Mouse (Mus musculus) midbrain, embryonic 16.5 days (tissue): ENCODE results near the gene Atp5s. TPM values are rescaled to one million over a fixed set of nuclear protein-coding genes. Genes with fewer than 3 reads are reported as not detected.

Experiments
- ATAC-seq: fragments of 200-750 bp; cut with Nextera tagmentation; 2 replicates; pipeline ENCODE4 v1.8.0; 2017; ENCODE audit warnings: moderate TSS enrichment
- H3K27ac ChIP-seq: fragments of 300-500 bp; sonication (generic); 2 replicates; pipeline ENCODE4 v1.5.1; 2014; ENCODE audit warnings: mild to moderate bottlenecking, low read length, mixed read lengths
- H3K27me3 ChIP-seq: fragments of 300-500 bp; sonication (generic); 2 replicates; pipeline ENCODE4 v1.6.1; 2014; ENCODE audit warnings: low read depth, low read length, mixed read lengths; ENCODE audit not compliant: control insufficient read depth, insufficient read depth
- H3K36me3 ChIP-seq: fragments of 300-500 bp; sonication (generic); 2 replicates; pipeline ENCODE4 v1.6.1; 2014; ENCODE audit warnings: mild to moderate bottlenecking, low read length, moderate library complexity, mixed read lengths; ENCODE audit not compliant: control insufficient read depth, insufficient read depth
- H3K4me1 ChIP-seq: fragments of 300-500 bp; sonication (generic); 2 replicates; pipeline ENCODE4 v1.6.1; 2014; ENCODE audit warnings: mild to moderate bottlenecking, low read length, mixed read lengths; ENCODE audit not compliant: control insufficient read depth, insufficient read depth
- H3K4me2 ChIP-seq: fragments of 300-500 bp; sonication (generic); 2 replicates; pipeline ENCODE4 v1.6.1; 2014; ENCODE audit warnings: mild to moderate bottlenecking, low read length, mixed read lengths
- H3K4me3 ChIP-seq: fragments of 300-500 bp; sonication (generic); 2 replicates; pipeline ENCODE4 v1.5.1; 2014; ENCODE audit warnings: low read depth, mild to moderate bottlenecking, low read length, moderate library complexity, mixed read lengths
- H3K9ac ChIP-seq: fragments of 300-500 bp; sonication (generic); 2 replicates; pipeline ENCODE4 v1.6.1; 2014; ENCODE audit warnings: low read depth, low read length, mixed read lengths
- H3K9me3 ChIP-seq: fragments of 300-500 bp; sonication (generic); replicated peaks from 2 replicates; pipeline ENCODE4 v1.6.1; 2014; ENCODE audit warnings: mild to moderate bottlenecking, low read length, mixed read lengths; ENCODE audit not compliant: control insufficient read depth, poor library complexity, severe bottlenecking
- WGBS: fragments of 180-500 bp; shearing (Covaris S2); extraction: QIAGEN DNeasy Blood & Tissue Kit; methylation state at CpG from one replicate; pipeline ENCODE4 v1.1.7; 2014; 5-methylcytosine and 5-hydroxymethylcytosine counted together
- polyA plus RNA-seq: library from polyadenylated mRNA; unstranded; fragments of >200 nt; fragmentation: Nextera tagmentation; extraction: Ambion mirVana; gene quantifications from 2 replicates; pipeline ENCODE4 v1.2.1, GENCODE M21; 2015

The Atp5s gene
- polyA plus RNA-seq, 1 experiment from 2014 or later, result 41.6 TPM

- no peak for ATAC-seq
- 85% methylated on average over 5 of the region's 5 CpGs for WGBS
- no peak overlapping the region for H3K4me3 ChIP-seq
These were observed 29.2 kb downstream of the Atp5s start for GRCm38 (mm10) chr12:69753936-69754335.

GRCm38 (mm10) chr12:69756015-69756414 lies 31.3 kb downstream of the Atp5s start:
- WGBS, result 75% methylated on average over 5 of the region's 5 CpGs
- H3K4me1 ChIP-seq, result peaks cover 9% of the 10 kb centered on the region
- H3K9ac ChIP-seq, result no peak overlapping the region
- no peak overlapping the region for H3K27ac ChIP-seq
- no peaks in the 10 kb centered on the region for H3K36me3 ChIP-seq
- no peaks in the 10 kb centered on the region for H3K9me3 ChIP-seq
- H3K4me3 ChIP-seq, result no peak overlapping the region
- H3K4me2 ChIP-seq, result no peak overlapping the region
- no peak for ATAC-seq
- H3K27me3 ChIP-seq, result no peaks in the 10 kb centered on the region

More at GRCm38 (mm10) chr12:69753936-69754335, 29.2 kb downstream of the Atp5s start:
- H3K9me3 ChIP-seq, result no peaks in the 10 kb centered on the region
- no peak overlapping the region for H3K4me2 ChIP-seq
- H3K9ac ChIP-seq, result no peak overlapping the region
- H3K27ac ChIP-seq, result no peak overlapping the region
- H3K27me3 ChIP-seq, result no peaks in the 10 kb centered on the region
- peaks cover 9% of the 10 kb centered on the region for H3K4me1 ChIP-seq
- 0 out of 2 replicates have a peak, but pooled peaks cover 2% of the 10 kb centered on the region for H3K36me3 ChIP-seq

- Histone ChIP-seq H3K9ac (peak overlapping the region; percentile 31; the same call in 1 of the 2 replicates), H3K27ac (no peak overlapping the region; the same call in 1 of the 2 replicates), H3K4me3 (0 out of 2 replicates have a peak overlapping the region, but pooled peaks have one; percentile 5), H3K4me1 (peaks cover 9% of the 10 kb centered on the region), H3K9me3 (no peaks in the 10 kb centered on the region), H3K4me2 (peak overlapping the region; percentile 38), H3K27me3 (no peaks in the 10 kb centered on the region), H3K36me3 (no peaks in the 10 kb centered on the region)
- peak; percentile 94 for ATAC-seq
- WGBS, result 16% methylated on average over 22 of the region's 22 CpGs
These were observed 32.8 kb downstream of the Atp5s start for GRCm38 (mm10) chr12:69757418-69758141.

- Histone ChIP-seq H3K9me3 (no peaks in the 10 kb centered on the region), H3K4me3 (peak overlapping the region; percentile 6; the same call in 1 of the 2 replicates), H3K27me3 (no peaks in the 10 kb centered on the region), H3K4me1 (peaks cover 9% of the 10 kb centered on the region), H3K27ac (no peak overlapping the region), H3K4me2 (peak overlapping the region; percentile 50), H3K9ac (peak overlapping the region; percentile 25; the same call in 1 of the 2 replicates), H3K36me3 (no peaks in the 10 kb centered on the region)
- ATAC-seq, result no peak
- 12% methylated on average over 21 of the region's 22 CpGs for WGBS
These were observed 33.8 kb downstream of the Atp5s start for GRCm38 (mm10) chr12:69758221-69759185.

- Histone ChIP-seq H3K9me3 (no peaks in the 10 kb centered on the region), H3K27me3 (no peaks in the 10 kb centered on the region), H3K9ac (no peak overlapping the region), H3K27ac (no peak overlapping the region), H3K4me2 (no peak overlapping the region), H3K36me3 (no peaks in the 10 kb centered on the region), H3K4me1 (peaks cover 9% of the 10 kb centered on the region), H3K4me3 (no peak overlapping the region)
- no peak for ATAC-seq
- WGBS, result 58% methylated on average over 7 of the region's 7 CpGs
These were observed 34.6 kb downstream of the Atp5s start for GRCm38 (mm10) chr12:69759267-69759885.

- H3K27me3 ChIP-seq, result no peaks in the 10 kb centered on the region
- H3K27ac ChIP-seq, result no peak overlapping the region
- no peak overlapping the region for H3K9ac ChIP-seq
- no peak overlapping the region for H3K4me2 ChIP-seq
- WGBS, result 78% methylated on average over 6 of the region's 6 CpGs
- peaks cover 9% of the 10 kb centered on the region for H3K4me1 ChIP-seq
- no peak overlapping the region for H3K4me3 ChIP-seq
- no peaks in the 10 kb centered on the region for H3K36me3 ChIP-seq
- no peak for ATAC-seq
- no peaks in the 10 kb centered on the region for H3K9me3 ChIP-seq
These were observed 35.3 kb downstream of the Atp5s start for GRCm38 (mm10) chr12:69760014-69760413.

- ATAC-seq, result no peak
- H3K27me3 ChIP-seq, result no peaks in the 10 kb centered on the region
- H3K4me3 ChIP-seq, result no peak overlapping the region
- no peak overlapping the region for H3K9ac ChIP-seq
- 89% methylated on average over 20 of the region's 20 CpGs for WGBS
- H3K4me2 ChIP-seq, result no peak overlapping the region
- no peaks in the 10 kb centered on the region for H3K9me3 ChIP-seq
- no peaks in the 10 kb centered on the region for H3K36me3 ChIP-seq
- H3K27ac ChIP-seq, result no peak overlapping the region
- peaks cover 9% of the 10 kb centered on the region for H3K4me1 ChIP-seq
These were observed 36.1 kb downstream of the Atp5s start for GRCm38 (mm10) chr12:69760743-69761406.

- Histone ChIP-seq H3K4me2 (no peak overlapping the region), H3K27me3 (no peaks in the 10 kb centered on the region), H3K9me3 (no peaks in the 10 kb centered on the region), H3K4me3 (no peak overlapping the region), H3K4me1 (peaks cover 9% of the 10 kb centered on the region), H3K36me3 (no peaks in the 10 kb centered on the region), H3K9ac (no peak overlapping the region), H3K27ac (no peak overlapping the region)
- WGBS, result 75% methylated on average over 2 of the region's 2 CpGs
- no peak for ATAC-seq
These were observed 36.9 kb downstream of the Atp5s start for GRCm38 (mm10) chr12:69761603-69762002.
